In the genomic region with DNA sequence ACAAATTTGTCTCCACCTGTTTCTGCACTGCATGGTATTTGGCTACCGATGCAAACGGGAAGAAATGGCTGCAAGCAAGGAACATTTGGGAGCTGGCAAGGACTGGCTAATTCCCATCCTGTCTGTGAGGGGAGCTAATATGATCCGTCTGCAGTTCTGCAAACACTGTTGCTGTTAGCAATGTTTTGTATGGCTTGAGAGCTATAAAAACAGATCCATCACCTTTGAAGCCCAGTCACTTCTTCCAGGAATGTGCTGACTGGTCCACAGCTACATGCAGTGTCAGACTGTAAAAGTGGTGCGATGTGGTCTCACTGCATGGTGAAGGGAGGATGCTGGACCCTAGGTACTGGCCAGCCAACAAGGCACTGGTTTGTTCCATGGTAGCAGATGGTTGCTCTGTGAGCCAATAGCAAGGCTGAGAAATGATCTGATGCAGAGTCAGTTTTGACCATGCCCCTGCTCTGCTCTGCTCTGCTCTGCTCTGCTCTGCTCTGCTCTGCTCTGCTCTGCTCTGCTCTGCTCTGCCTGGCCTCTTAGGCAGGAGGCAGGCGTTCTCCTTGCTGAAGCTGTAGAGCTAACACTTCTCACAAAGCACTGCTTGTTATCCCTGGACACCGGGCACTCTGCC, we compare ENCODE assay signal across 12 mouse cellular contexts. TPM values are rescaled to one million over a fixed set of nuclear protein-coding genes. Genes with fewer than 3 reads are reported as not detected.
A peak's percentile ranks its signal among the peaks of the same experiment; 100 is the strongest.
DNase-seq lines count a peak whose midpoint lies in the region; ATAC-seq and TF ChIP-seq lines count a peak whose summit lies in the region.
"Had no signal": no experiment of that assay in that cellular context is flagged by ENCODE, and none has a peak within 500 bp of the region (broad histone marks: within the 10 kb centered on the region; RNA-seq: fewer than 3 reads in every experiment).

No protein-coding gene starts in this region.

- H3K9me3 ChIP-seq in forebrain, embryonic 14.5 days (replicated peaks; ENCODE audit: control insufficient read depth, low read length): no peaks in the 10 kb centered on the region
- no peaks in the 10 kb centered on the region for H3K9me3 ChIP-seq in forebrain, embryonic 11.5 days (ENCODE audit: control insufficient read depth, low read length)
- H3K9me3 ChIP-seq in midbrain, embryonic 16.5 days (replicated peaks; ENCODE audit: control insufficient read depth, low read length, poor library complexity, severe bottlenecking): no peaks in the 10 kb centered on the region
- H3K9me3 ChIP-seq in midbrain, embryonic 14.5 days (ENCODE audit: control insufficient read depth, low read length): no peaks in the 10 kb centered on the region
- no peaks in the 10 kb centered on the region for H3K9me3 ChIP-seq in forebrain, postnatal 0 days (ENCODE audit: low read length)
- H3K9me3 ChIP-seq in midbrain, postnatal 0 days (ENCODE audit: low read length): no peaks in the 10 kb centered on the region
- no peaks in the 10 kb centered on the region for H3K9me3 ChIP-seq in intestine, postnatal 0 days (ENCODE audit: control insufficient read depth)
- H3K9me3 ChIP-seq in liver, postnatal 0 days (ENCODE audit: low read length): no peaks in the 10 kb centered on the region
- H3K9me3 ChIP-seq: lung, embryonic 15.5 days had no signal

- WGBS in forebrain, embryonic 14.5 days: 61% methylated on average over 6 of the region's 6 CpGs
- 73% methylated on average over 6 of the region's 6 CpGs for WGBS in forebrain, embryonic 11.5 days
- 68% methylated on average over 6 of the region's 6 CpGs for WGBS in midbrain, embryonic 16.5 days
- 72% methylated on average over 6 of the region's 6 CpGs for WGBS in midbrain, embryonic 14.5 days
- 43% methylated on average over 6 of the region's 6 CpGs for WGBS in forebrain, postnatal 0 days
- 60% methylated on average over 6 of the region's 6 CpGs for WGBS in midbrain, postnatal 0 days
- WGBS in intestine, postnatal 0 days: 57% methylated on average over 6 of the region's 6 CpGs
- WGBS in liver, postnatal 0 days (ENCODE audit: insufficient replicate concordance): 64% methylated on average over 6 of the region's 6 CpGs

- TF ChIP-seq EP300 in liver, postnatal 0 days (IDR thresholded peaks at IDR 0.05; ENCODE audit: low read depth): no peak

- no peak for ATAC-seq in forebrain, embryonic 14.5 days
- ATAC-seq in forebrain, embryonic 11.5 days (replicated peaks; ENCODE audit: low FRiP score): no peak
- peak; percentile 78 for ATAC-seq in midbrain, embryonic 16.5 days
- ATAC-seq in midbrain, embryonic 14.5 days (ENCODE audit: low FRiP score, low TSS enrichment): no peak
- ATAC-seq in forebrain, postnatal 0 days: peak; percentile 85
- ATAC-seq in midbrain, postnatal 0 days (ENCODE audit: low FRiP score): peak; percentile 81
- ATAC-seq in intestine, postnatal 0 days: no peak
- no peak for ATAC-seq in liver, postnatal 0 days

- H3K27me3 ChIP-seq in forebrain, embryonic 14.5 days (replicated peaks; ENCODE audit: control insufficient read depth, insufficient read depth, low read length): no peaks in the 10 kb centered on the region
- H3K27me3 ChIP-seq in forebrain, embryonic 11.5 days (ENCODE audit: control insufficient read depth, insufficient read depth, low read length): no peaks in the 10 kb centered on the region
- H3K27me3 ChIP-seq in midbrain, embryonic 16.5 days (ENCODE audit: control insufficient read depth, insufficient read depth, low read depth, low read length): no peaks in the 10 kb centered on the region
- H3K27me3 ChIP-seq in midbrain, embryonic 14.5 days (ENCODE audit: control insufficient read depth, insufficient read depth, low read length): no peaks in the 10 kb centered on the region
- no peaks in the 10 kb centered on the region for H3K27me3 ChIP-seq in forebrain, postnatal 0 days (ENCODE audit: insufficient read depth, low read length)
- no peaks in the 10 kb centered on the region for H3K27me3 ChIP-seq in midbrain, postnatal 0 days (ENCODE audit: insufficient read depth, low read length)
- no peaks in the 10 kb centered on the region for H3K27me3 ChIP-seq in intestine, postnatal 0 days (replicated peaks; ENCODE audit: control insufficient read depth, insufficient read depth, low read length)
- no peaks in the 10 kb centered on the region for H3K27me3 ChIP-seq in liver, postnatal 0 days (ENCODE audit: insufficient read depth, low read length)
- H3K27me3 ChIP-seq: lung, embryonic 15.5 days had no signal

- H3K27ac ChIP-seq in forebrain, embryonic 14.5 days (ENCODE audit: low read depth, low read length): no peak overlapping the region
- no peak overlapping the region for H3K27ac ChIP-seq in forebrain, embryonic 11.5 days (ENCODE audit: low read depth, low read length)
- H3K27ac ChIP-seq in midbrain, embryonic 16.5 days (ENCODE audit: low read length): peak overlapping the region; percentile 13; the same call in 1 of the 2 replicates
- no peak overlapping the region for H3K27ac ChIP-seq in midbrain, embryonic 14.5 days (replicated peaks; ENCODE audit: low read depth, low read length)
- peak overlapping the region; percentile 11; the same call in 1 of the 2 replicates for H3K27ac ChIP-seq in forebrain, postnatal 0 days (ENCODE audit: low read depth, low read length)
- peak overlapping the region; percentile 39; the same call in 1 of the 2 replicates for H3K27ac ChIP-seq in midbrain, postnatal 0 days (ENCODE audit: low read depth, low read length)
- no peak overlapping the region for H3K27ac ChIP-seq in intestine, postnatal 0 days (ENCODE audit: low read depth, low read length)
- H3K27ac ChIP-seq in liver, postnatal 0 days (ENCODE audit: low read depth): no peak overlapping the region
- H3K27ac ChIP-seq: lung, embryonic 15.5 days had no signal

- H3K36me3 ChIP-seq in forebrain, embryonic 14.5 days (ENCODE audit: control insufficient read depth, insufficient read depth, low read length): no peaks in the 10 kb centered on the region
- no peaks in the 10 kb centered on the region for H3K36me3 ChIP-seq in forebrain, embryonic 11.5 days (ENCODE audit: control insufficient read depth, insufficient read depth, low read length)
- no peaks in the 10 kb centered on the region for H3K36me3 ChIP-seq in midbrain, embryonic 16.5 days (ENCODE audit: control insufficient read depth, insufficient read depth, low read length)
- H3K36me3 ChIP-seq in midbrain, embryonic 14.5 days (ENCODE audit: control insufficient read depth, insufficient read depth, low read length): no peaks in the 10 kb centered on the region
- no peaks in the 10 kb centered on the region for H3K36me3 ChIP-seq in forebrain, postnatal 0 days (ENCODE audit: insufficient read depth)
- H3K36me3 ChIP-seq in midbrain, postnatal 0 days (ENCODE audit: insufficient read depth, low read length): no peaks in the 10 kb centered on the region
- H3K36me3 ChIP-seq in intestine, postnatal 0 days (ENCODE audit: control insufficient read depth, insufficient read depth): no peaks in the 10 kb centered on the region
- H3K36me3 ChIP-seq in liver, postnatal 0 days (replicated peaks; ENCODE audit: insufficient read depth, low read length): no peaks in the 10 kb centered on the region
- H3K36me3 ChIP-seq: lung, embryonic 15.5 days had no signal

- no peak for TF ChIP-seq CTCF in forebrain, postnatal 0 days (IDR thresholded peaks at IDR 0.05; ENCODE audit: low read depth)
- no peak for TF ChIP-seq CTCF in midbrain, postnatal 0 days (IDR thresholded peaks at IDR 0.05)
- no peak for TF ChIP-seq CTCF in intestine, postnatal 0 days (IDR thresholded peaks at IDR 0.05; ENCODE audit: low read depth)
- TF ChIP-seq CTCF in liver, postnatal 0 days (IDR thresholded peaks at IDR 0.05; ENCODE audit: low read depth): no peak

- H3K4me3 ChIP-seq in forebrain, embryonic 14.5 days (ENCODE audit: low read depth, low read length): no peak overlapping the region
- H3K4me3 ChIP-seq in forebrain, embryonic 11.5 days (ENCODE audit: low read depth, low read length): no peak overlapping the region
- no peak overlapping the region for H3K4me3 ChIP-seq in midbrain, embryonic 16.5 days (ENCODE audit: low read depth, low read length)
- H3K4me3 ChIP-seq in midbrain, embryonic 14.5 days (replicated peaks; ENCODE audit: low read depth, low read length): no peak overlapping the region
- no peak overlapping the region for H3K4me3 ChIP-seq in forebrain, postnatal 0 days (ENCODE audit: low read depth, low read length)
- H3K4me3 ChIP-seq in midbrain, postnatal 0 days (ENCODE audit: low read depth, low read length): no peak overlapping the region
- no peak overlapping the region for H3K4me3 ChIP-seq in intestine, postnatal 0 days (ENCODE audit: low read depth, low read length)
- no peak overlapping the region for H3K4me3 ChIP-seq in liver, postnatal 0 days (ENCODE audit: low read depth, low read length)
- H3K4me3 ChIP-seq: lung, embryonic 15.5 days had no signal

- H3K4me1 ChIP-seq in forebrain, embryonic 14.5 days (ENCODE audit: control insufficient read depth, insufficient read depth, low read length): no peaks in the 10 kb centered on the region
- no peaks in the 10 kb centered on the region for H3K4me1 ChIP-seq in forebrain, embryonic 11.5 days (replicated peaks; ENCODE audit: control insufficient read depth, insufficient read depth, low read length)
- H3K4me1 ChIP-seq in midbrain, embryonic 16.5 days (ENCODE audit: control insufficient read depth, insufficient read depth, low read length): no peaks in the 10 kb centered on the region
- no peaks in the 10 kb centered on the region for H3K4me1 ChIP-seq in midbrain, embryonic 14.5 days (ENCODE audit: control insufficient read depth, insufficient read depth, low read length)
- H3K4me1 ChIP-seq in forebrain, postnatal 0 days (ENCODE audit: insufficient read depth): peaks cover 3% of the 10 kb centered on the region; the same call in 1 of the 2 replicates
- no peaks in the 10 kb centered on the region for H3K4me1 ChIP-seq in midbrain, postnatal 0 days (ENCODE audit: insufficient read depth, low read length)
- no peaks in the 10 kb centered on the region for H3K4me1 ChIP-seq in intestine, postnatal 0 days (replicated peaks; ENCODE audit: control insufficient read depth, insufficient read depth, low read length)
- H3K4me1 ChIP-seq in liver, postnatal 0 days (ENCODE audit: insufficient read depth): peaks cover 17% of the 10 kb centered on the region
- H3K4me1 ChIP-seq: lung, embryonic 15.5 days had no signal

- H3K4me2 ChIP-seq in forebrain, embryonic 14.5 days (ENCODE audit: low read length): no peak overlapping the region
- no peak overlapping the region for H3K4me2 ChIP-seq in forebrain, embryonic 11.5 days (ENCODE audit: low read depth, low read length, severe bottlenecking)
- H3K4me2 ChIP-seq in midbrain, embryonic 16.5 days (ENCODE audit: low read length): no peak overlapping the region
- no peak overlapping the region for H3K4me2 ChIP-seq in midbrain, embryonic 14.5 days (ENCODE audit: low read length)
- H3K4me2 ChIP-seq in forebrain, postnatal 0 days (ENCODE audit: low read depth): no peak overlapping the region
- H3K4me2 ChIP-seq in midbrain, postnatal 0 days (ENCODE audit: low read depth, low read length, poor library complexity, severe bottlenecking): no peak overlapping the region
- H3K4me2 ChIP-seq in intestine, postnatal 0 days (replicated peaks; ENCODE audit: low read depth): no peak overlapping the region
- H3K4me2 ChIP-seq in liver, postnatal 0 days (ENCODE audit: low read depth, low read length): no peak overlapping the region
- H3K4me2 ChIP-seq: lung, embryonic 15.5 days had no signal

- no peak overlapping the region for H3K9ac ChIP-seq in forebrain, embryonic 14.5 days (ENCODE audit: low read length)
- H3K9ac ChIP-seq in forebrain, embryonic 11.5 days (ENCODE audit: low read length): no peak overlapping the region
- no peak overlapping the region for H3K9ac ChIP-seq in midbrain, embryonic 16.5 days (ENCODE audit: low read depth, low read length)
- no peak overlapping the region for H3K9ac ChIP-seq in midbrain, embryonic 14.5 days (replicated peaks; ENCODE audit: low read length)
- H3K9ac ChIP-seq in forebrain, postnatal 0 days: no peak overlapping the region
- H3K9ac ChIP-seq in midbrain, postnatal 0 days (replicated peaks; ENCODE audit: low read length, poor library complexity, severe bottlenecking): no peak overlapping the region
- no peak overlapping the region for H3K9ac ChIP-seq in intestine, postnatal 0 days (ENCODE audit: low read depth, low read length)
- H3K9ac ChIP-seq in liver, postnatal 0 days (replicated peaks): no peak overlapping the region
- H3K9ac ChIP-seq: lung, embryonic 15.5 days had no signal

- peak; percentile 24 for DNase-seq in forebrain, embryonic 14.5 days (ENCODE audit: low spot score)
- no peak for DNase-seq in forebrain, embryonic 11.5 days (ENCODE audit: low spot score)
- DNase-seq in midbrain, embryonic 14.5 days: no peak
- peak; percentile 62 for DNase-seq in forebrain, postnatal 0 days
- DNase-seq in midbrain, postnatal 0 days (ENCODE audit: low spot score): peak; percentile 57
- DNase-seq in liver, postnatal 0 days: no peak
- DNase-seq: B cell, adult 2 months; gastrocnemius, postnatal 36 days; kidney, postnatal 10 days had no signal

RNA-seq across cellular contexts. Expression of gene Gm9833, which starts 5.9 kb away (rescaled TPM):
- 8.1 and 10.1 TPM in 2 replicates for polyA plus RNA-seq in forebrain, embryonic 14.5 days (2014; fragmentation: Nextera tagmentation; extraction: Ambion mirVana)
- polyA plus RNA-seq in forebrain, embryonic 11.5 days (2014; fragmentation: Nextera tagmentation; extraction: Ambion mirVana): 8.4 and 9.7 TPM in 2 replicates
- polyA plus RNA-seq in midbrain, embryonic 16.5 days (2015; fragmentation: Nextera tagmentation; extraction: Ambion mirVana): 6.7 and 8.3 TPM in 2 replicates
- 4.4 and 9.4 TPM in 2 replicates for polyA plus RNA-seq in midbrain, embryonic 14.5 days (2014; fragmentation: Nextera tagmentation; extraction: Ambion mirVana)
- 11.3 and 12.2 TPM in 2 replicates for total RNA-seq in forebrain, postnatal 0 days (2014; rRNA removed)
- polyA plus RNA-seq in forebrain, postnatal 0 days (2015; fragmentation: Nextera tagmentation; extraction: Ambion mirVana): 4.8 and 5.7 TPM in 2 replicates
- 4.9 and 5.8 TPM in 2 replicates for total RNA-seq in midbrain, postnatal 0 days (2014; rRNA removed)
- polyA plus RNA-seq in midbrain, postnatal 0 days (2015; fragmentation: Nextera tagmentation; extraction: Ambion mirVana): 3.9 and 4.3 TPM in 2 replicates
- polyA plus RNA-seq in intestine, postnatal 0 days (2015; fragmentation: Nextera tagmentation; extraction: Ambion mirVana): 0.72 and 0.85 TPM in 2 replicates
- 0.50 and 0.70 TPM in 2 replicates for polyA plus RNA-seq in liver, postnatal 0 days (2015; fragmentation: Nextera tagmentation; extraction: Ambion mirVana)

Comparison
In these comparisons a context has a peak if more than half of its experiments do, and no peak if none do; other contexts are left out.
1. ATAC-seq: peak in midbrain, embryonic 16.5 days (single experiment), forebrain, postnatal 0 days (single experiment) and midbrain, postnatal 0 days (single experiment); none in forebrain, embryonic 14.5 days (single experiment), forebrain, embryonic 11.5 days (single experiment), midbrain, embryonic 14.5 days (single experiment), intestine, postnatal 0 days (single experiment) and liver, postnatal 0 days (single experiment).
2. DNase-seq: peak in forebrain, embryonic 14.5 days (single experiment), forebrain, postnatal 0 days (single experiment) and midbrain, postnatal 0 days (single experiment); none in forebrain, embryonic 11.5 days (single experiment), midbrain, embryonic 14.5 days (single experiment) and liver, postnatal 0 days (single experiment).
3. H3K27ac ChIP-seq: peak in midbrain, embryonic 16.5 days (single experiment), forebrain, postnatal 0 days (single experiment) and midbrain, postnatal 0 days (single experiment); none in forebrain, embryonic 14.5 days (single experiment), forebrain, embryonic 11.5 days (single experiment), midbrain, embryonic 14.5 days (single experiment), intestine, postnatal 0 days (single experiment) and liver, postnatal 0 days (single experiment).